Mouse (Mus musculus): ENCODE measurements at regions not wholly inside any gene's neighbourhood (a gene's known extent, or its start where the extent isn't known, plus 50 kb on each side); places are given as distances from the start of the nearest gene placed in this dataset.

GRCm38 (mm10) chr2:67332211-67332610, 81.3 kb upstream of the Gm21830 start:
- peak; percentile 48 for DNase-seq (ENCODE audit: low spot score)

GRCm38 (mm10) chr2:67344711-67345110, 68.8 kb upstream of the Gm21830 start:
- DNase-seq (ENCODE audit: low spot score): no peak
